Mouse (Mus musculus) lung, postnatal 0 days (tissue): ENCODE measurements around the gene Hagh. TPM values are rescaled to one million over a fixed set of nuclear protein-coding genes. Genes with fewer than 3 reads are reported as not detected.

Source experiments
- ATAC-seq: fragments of 200-750 bp; cut with Nextera tagmentation; 2 replicates; pipeline ENCODE4 v1.8.0; 2017; ENCODE audit warnings: moderate library complexity
- DNase-seq: peaks from one replicate; pipeline ENCODE4 v3.0.0-alpha.2; 2016; ENCODE audit warnings: low spot score
- H3K27ac ChIP-seq: fragments of 300-500 bp; sonication (generic); 2 replicates; pipeline ENCODE4 v1.5.1; 2014; ENCODE audit warnings: antibody characterized with exemption, mild to moderate bottlenecking, low read length, mixed read lengths
- H3K27me3 ChIP-seq: fragments of 300-500 bp; sonication (generic); replicated peaks from 2 replicates; pipeline ENCODE4 v1.6.1; 2014; ENCODE audit warnings: low read length, mixed read lengths; ENCODE audit not compliant: insufficient read depth
- H3K36me3 ChIP-seq: fragments of 300-500 bp; sonication (generic); 2 replicates; pipeline ENCODE4 v1.6.1; 2014; ENCODE audit warnings: low read length, mixed read lengths; ENCODE audit not compliant: insufficient read depth
- H3K4me1 ChIP-seq: fragments of 300-500 bp; sonication (generic); 2 replicates; pipeline ENCODE4 v1.6.1; 2014; ENCODE audit warnings: antibody characterized with exemption, low read depth, low read length, mixed read lengths; ENCODE audit not compliant: insufficient read depth
- H3K4me2 ChIP-seq: fragments of 300-500 bp; sonication (generic); replicated peaks from 2 replicates; pipeline ENCODE4 v1.6.1; 2014; ENCODE audit warnings: low read depth, mild to moderate bottlenecking, low read length, moderate library complexity, mixed read lengths
- H3K4me3 ChIP-seq: fragments of 300-500 bp; sonication (generic); 2 replicates; pipeline ENCODE4 v1.5.1; 2014; ENCODE audit warnings: low read depth, low read length
- H3K9ac ChIP-seq: fragments of 300-500 bp; sonication (generic); replicated peaks from 2 replicates; pipeline ENCODE4 v1.6.1; 2014; ENCODE audit warnings: low read depth, mild to moderate bottlenecking
- H3K9me3 ChIP-seq: fragments of 300-500 bp; sonication (generic); 2 replicates; pipeline ENCODE4 v1.6.1; 2016; ENCODE audit warnings: low read length, mixed read lengths
- CTCF ChIP-seq: IDR thresholded peaks from 2 replicates; pipeline ENCODE4 v1.5.1; 2016; ENCODE audit warnings: antibody characterized with exemption, mild to moderate bottlenecking
- EP300 ChIP-seq: IDR thresholded peaks from 2 replicates; pipeline ENCODE4 v1.6.1; 2016; ENCODE audit warnings: antibody characterized with exemption, mild to moderate bottlenecking, control low read depth
- WGBS: fragments of 180-500 bp; shearing (Covaris S2); extraction: QIAGEN DNeasy Blood & Tissue Kit; methylation state at CpG from one replicate; pipeline ENCODE4 v1.1.7; 2014; 5-methylcytosine and 5-hydroxymethylcytosine counted together
- polyA plus RNA-seq: library from polyadenylated mRNA; unstranded; fragments of >200 nt; fragmentation: Nextera tagmentation; extraction: Ambion mirVana; gene quantifications from 2 replicates; pipeline ENCODE4 v1.2.1, GENCODE M21; 2015

The Hagh gene
- polyA plus RNA-seq, 1 experiment from 2014 or later: 56.8 TPM

GRCm38 (mm10) chr17:24902671-24903474 lies 62.9 kb downstream of the Hagh start:
- no peaks in the 10 kb centered on the region for H3K4me1 ChIP-seq
- no peaks in the 10 kb centered on the region for H3K27me3 ChIP-seq
- H3K9ac ChIP-seq: no peak overlapping the region
- DNase-seq (no peak), ATAC-seq (no peak)
- H3K36me3 ChIP-seq: peaks cover 77% of the 10 kb centered on the region
- WGBS: 69% methylated on average over 8 of the region's 9 CpGs
- H3K9me3 ChIP-seq: no peaks in the 10 kb centered on the region
- H3K4me2 ChIP-seq: no peak overlapping the region
- TF ChIP-seq CTCF (peak; percentile 53), EP300 (no peak)
- H3K27ac ChIP-seq: no peak overlapping the region
- no peak overlapping the region for H3K4me3 ChIP-seq

- no peak overlapping the region for H3K27ac ChIP-seq
- no peaks in the 10 kb centered on the region for H3K4me1 ChIP-seq
- ATAC-seq (peak; percentile 41), DNase-seq (no peak)
- no peak overlapping the region for H3K9ac ChIP-seq
- H3K4me2 ChIP-seq: no peak overlapping the region
- no peaks in the 10 kb centered on the region for H3K9me3 ChIP-seq
- TF ChIP-seq CTCF: no peak
- TF ChIP-seq EP300: no peak
- no peak overlapping the region for H3K4me3 ChIP-seq
- 78% methylated on average over 9 of the region's 9 CpGs for WGBS
- H3K27me3 ChIP-seq: no peaks in the 10 kb centered on the region
- peaks cover 83% of the 10 kb centered on the region for H3K36me3 ChIP-seq
Measured at GRCm38 (mm10) chr17:24903767-24904166, 63.8 kb downstream of the Hagh start.

DNA sequence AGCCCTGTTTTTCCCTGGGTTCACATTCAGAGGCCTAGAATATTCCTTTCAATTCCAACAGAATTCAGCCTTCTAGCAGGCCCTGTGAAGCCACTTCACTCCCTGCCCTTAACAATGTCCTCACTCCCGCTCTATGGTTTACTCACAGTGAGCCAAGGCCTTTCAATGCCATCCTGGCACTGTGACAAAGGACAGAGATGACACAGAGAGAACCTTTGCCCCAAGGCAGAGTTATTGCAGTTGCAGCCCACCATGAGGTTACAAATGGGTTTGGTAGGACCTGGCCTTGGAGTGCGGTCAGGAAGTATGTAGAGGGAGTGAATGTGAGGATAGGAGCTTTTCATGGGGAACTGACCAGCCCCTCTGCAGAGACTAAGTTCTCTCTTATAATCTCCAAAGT lies 67.6 kb downstream of the Hagh start:
- Histone ChIP-seq H3K9me3 (no peaks in the 10 kb centered on the region), H3K4me1 (no peaks in the 10 kb centered on the region), H3K4me3 (no peak overlapping the region), H3K27ac (no peak overlapping the region), H3K36me3 (peaks cover 76% of the 10 kb centered on the region), H3K4me2 (no peak overlapping the region), H3K27me3 (no peaks in the 10 kb centered on the region), H3K9ac (no peak overlapping the region)
- no peak for TF ChIP-seq CTCF
- no peak for TF ChIP-seq EP300
- WGBS: 98% methylated on average over 2 of the region's 2 CpGs
- no peak for ATAC-seq
- DNase-seq: no peak

GRCm38 (mm10) chr17:24913984-24914383 lies 74.0 kb downstream of the Hagh start:
- ATAC-seq (no peak), DNase-seq (no peak)
- Histone ChIP-seq H3K36me3 (peaks cover 84% of the 10 kb centered on the region), H3K4me2 (no peak overlapping the region), H3K27ac (no peak overlapping the region), H3K4me3 (no peak overlapping the region), H3K4me1 (no peaks in the 10 kb centered on the region), H3K9me3 (no peaks in the 10 kb centered on the region), H3K27me3 (no peaks in the 10 kb centered on the region), H3K9ac (no peak overlapping the region)
- no peak for TF ChIP-seq EP300
- TF ChIP-seq CTCF: no peak

Other genes starting within 250 kb of the Hagh start
- 31.7 and 32.8 TPM in 2 replicates for gene Tsc2, start 207.5 kb upstream of the Hagh start, polyA plus RNA-seq
- 13.6 and 13.8 TPM in 2 replicates for gene Nthl1, start 207.5 kb upstream of the Hagh start, polyA plus RNA-seq
- gene Slc9a3r2, start 189.8 kb upstream of the Hagh start, polyA plus RNA-seq: 316 and 341 TPM in 2 replicates
- 8.6 and 10.3 TPM in 2 replicates for gene Npw, start 181.7 kb upstream of the Hagh start, polyA plus RNA-seq
- gene Zfp598, start 170.5 kb upstream of the Hagh start, polyA plus RNA-seq: 10.5 and 11.9 TPM in 2 replicates
- 0.19 and 0.33 TPM in 2 replicates for gene Syngr3, start 150.2 kb upstream of the Hagh start, polyA plus RNA-seq
- 26.1 and 29.0 TPM in 2 replicates for gene Gfer, start 144.0 kb upstream of the Hagh start, polyA plus RNA-seq
- gene Noxo1, start 143.9 kb upstream of the Hagh start, polyA plus RNA-seq: 5.0 and 5.3 TPM in 2 replicates
- gene Tbl3, start 132.5 kb upstream of the Hagh start, polyA plus RNA-seq: 26.8 and 33.4 TPM in 2 replicates
- not detected in 2 replicates for gene Rnf151, start 122.1 kb upstream of the Hagh start, polyA plus RNA-seq
- gene Rps2, start 122.0 kb upstream of the Hagh start, polyA plus RNA-seq: 755 and 834 TPM in 2 replicates
- 205 and 206 TPM in 2 replicates for gene Ndufb10, start 115.7 kb upstream of the Hagh start, polyA plus RNA-seq
- gene Rpl3l, start 112.3 kb upstream of the Hagh start, polyA plus RNA-seq: 0.19 and 0.31 TPM in 2 replicates
- gene Msrb1, start 103.5 kb upstream of the Hagh start, polyA plus RNA-seq: 59.8 and 61.0 TPM in 2 replicates
- gene Hs3st6, start 87.2 kb upstream of the Hagh start, polyA plus RNA-seq: 2.8 TPM in 2 replicates
- 0.11 TPM in 1 of 2 replicates, not detected in the other for gene Meiob, start 35.9 kb upstream of the Hagh start, polyA plus RNA-seq
- 16.7 and 18.3 TPM in 2 replicates for gene Fahd1, start 10.2 kb downstream of the Hagh start, polyA plus RNA-seq
- gene Igfals, start 25.9 kb downstream of the Hagh start, polyA plus RNA-seq: 4.5 and 4.8 TPM in 2 replicates
- 41.3 and 51.3 TPM in 2 replicates for gene Nubp2, start 46.2 kb downstream of the Hagh start, polyA plus RNA-seq
- gene Spsb3, start 46.5 kb downstream of the Hagh start, polyA plus RNA-seq: 40.2 and 45.4 TPM in 2 replicates
- 17.3 and 17.5 TPM in 2 replicates for gene Eme2, start 54.9 kb downstream of the Hagh start, polyA plus RNA-seq
- gene Mrps34, start 55.0 kb downstream of the Hagh start, polyA plus RNA-seq: 81.6 and 90.7 TPM in 2 replicates
- 44.3 and 44.7 TPM in 2 replicates for gene Nme3, start 56.4 kb downstream of the Hagh start, polyA plus RNA-seq
- gene Mapk8ip3, start 96.8 kb downstream of the Hagh start, polyA plus RNA-seq: 9.7 and 11.1 TPM in 2 replicates
- 21.9 and 27.1 TPM in 2 replicates for gene Jpt2, start 120.5 kb downstream of the Hagh start, polyA plus RNA-seq
- 3.3 TPM in 2 replicates for gene Cramp1l, start 175.6 kb downstream of the Hagh start, polyA plus RNA-seq
- gene Ift140, start 175.9 kb downstream of the Hagh start, polyA plus RNA-seq: 6.8 and 7.9 TPM in 2 replicates
- gene Tmem204, start 243.4 kb downstream of the Hagh start, polyA plus RNA-seq: 186 and 218 TPM in 2 replicates